9 mouse cellular contexts compared by ENCODE assay signal in the genomic region with DNA sequence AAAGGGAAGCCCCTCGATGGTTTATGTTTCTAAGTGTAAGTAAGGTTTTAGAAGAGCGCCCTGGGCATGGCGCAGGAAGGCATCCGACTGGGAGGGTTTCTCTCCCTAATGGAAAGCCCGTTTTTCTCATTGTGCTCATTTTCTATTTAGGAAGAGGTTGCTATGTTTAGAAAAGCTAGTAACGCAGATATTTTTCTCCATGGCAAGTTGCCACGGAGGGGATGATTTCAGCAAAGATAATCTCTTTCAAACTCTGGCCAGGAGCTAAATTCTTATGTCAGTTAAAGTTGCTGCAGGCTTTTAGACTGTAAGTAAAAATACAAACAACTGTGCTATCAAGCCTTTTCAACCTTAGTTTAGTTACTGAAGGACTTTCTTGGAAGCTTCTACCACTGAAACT.
DNase-seq lines count a peak whose midpoint lies in the region; ATAC-seq and TF ChIP-seq lines count a peak whose summit lies in the region.
"Had no signal": no experiment of that assay in that cellular context is flagged by ENCODE, and none has a peak within 500 bp of the region (broad histone marks: within the 10 kb centered on the region; RNA-seq: fewer than 3 reads in every experiment).

No protein-coding gene starts in this region.

- no peak for TF ChIP-seq CTCF in forebrain, postnatal 0 days (IDR thresholded peaks at IDR 0.05; ENCODE audit: low read depth)
- no peak for TF ChIP-seq CTCF in stomach, postnatal 0 days (IDR thresholded peaks at IDR 0.05; ENCODE audit: low read depth)

- ATAC-seq in forebrain, embryonic 14.5 days: no peak
- ATAC-seq in forebrain, postnatal 0 days: no peak
- ATAC-seq in stomach, postnatal 0 days (ENCODE audit: low FRiP score, low TSS enrichment): no peak
- ATAC-seq in inflammation-experienced regulatory T-cells, adult 6 months: no peak
- no peak for ATAC-seq in erythroid progenitor cell, adult 5-6 weeks (replicated peaks; ENCODE audit: low FRiP score, poor library complexity, severe bottlenecking)

- no peaks in the 10 kb centered on the region for H3K9me3 ChIP-seq in forebrain, embryonic 14.5 days (replicated peaks; ENCODE audit: control insufficient read depth, low read length)
- H3K9me3 ChIP-seq in forebrain, postnatal 0 days (ENCODE audit: low read length): no peaks in the 10 kb centered on the region
- no peaks in the 10 kb centered on the region for H3K9me3 ChIP-seq in stomach, postnatal 0 days (ENCODE audit: control insufficient read depth, low read length)
- H3K9me3 ChIP-seq: forebrain, embryonic 13.5 days had no signal

- WGBS in forebrain, embryonic 14.5 days: 40% methylated on average over 7 of the region's 7 CpGs
- WGBS in forebrain, postnatal 0 days: 37% methylated on average over 7 of the region's 7 CpGs
- 23% methylated on average over 7 of the region's 7 CpGs for WGBS in stomach, postnatal 0 days

- H3K27me3 ChIP-seq in forebrain, embryonic 14.5 days (replicated peaks; ENCODE audit: control insufficient read depth, insufficient read depth, low read length): no peaks in the 10 kb centered on the region
- H3K27me3 ChIP-seq in forebrain, postnatal 0 days (ENCODE audit: insufficient read depth, low read length): no peaks in the 10 kb centered on the region; the same call in 1 of the 2 replicates
- H3K27me3 ChIP-seq in stomach, postnatal 0 days (ENCODE audit: control insufficient read depth, insufficient read depth, low read length): no peaks in the 10 kb centered on the region

- no peak overlapping the region for H3K4me3 ChIP-seq in forebrain, embryonic 14.5 days (ENCODE audit: low read depth, low read length)
- H3K4me3 ChIP-seq in forebrain, postnatal 0 days (ENCODE audit: low read depth, low read length): no peak overlapping the region
- no peak overlapping the region for H3K4me3 ChIP-seq in stomach, postnatal 0 days (ENCODE audit: low read depth, low read length)
- H3K4me3 ChIP-seq: forebrain, embryonic 13.5 days had no signal

- no peak overlapping the region for H3K4me2 ChIP-seq in forebrain, embryonic 14.5 days (ENCODE audit: low read length)
- no peak overlapping the region for H3K4me2 ChIP-seq in forebrain, postnatal 0 days (ENCODE audit: low read depth)
- H3K4me2 ChIP-seq in stomach, postnatal 0 days (replicated peaks; ENCODE audit: low read depth): peak overlapping the region; percentile 34; the same call in 1 of the 2 replicates
- H3K4me2 ChIP-seq: forebrain, embryonic 13.5 days had no signal

- TF ChIP-seq EP300 in stomach, postnatal 0 days (optimal IDR thresholded peaks at IDR 0.05): no peak

- H3K9ac ChIP-seq in forebrain, embryonic 14.5 days (ENCODE audit: low read length): no peak overlapping the region
- no peak overlapping the region for H3K9ac ChIP-seq in forebrain, postnatal 0 days
- no peak overlapping the region for H3K9ac ChIP-seq in stomach, postnatal 0 days (ENCODE audit: low read length)
- H3K9ac ChIP-seq: forebrain, embryonic 13.5 days had no signal

- H3K27ac ChIP-seq in forebrain, embryonic 14.5 days (ENCODE audit: low read depth, low read length): no peak overlapping the region
- H3K27ac ChIP-seq in forebrain, postnatal 0 days (ENCODE audit: low read depth, low read length): no peak overlapping the region
- peak overlapping the region; percentile 92 for H3K27ac ChIP-seq in stomach, postnatal 0 days (replicated peaks)
- H3K27ac ChIP-seq: forebrain, embryonic 13.5 days had no signal

- H3K36me3 ChIP-seq in forebrain, embryonic 14.5 days (ENCODE audit: control insufficient read depth, insufficient read depth, low read length): peaks cover under 1% of the 10 kb centered on the region; the same call in 1 of the 2 replicates
- H3K36me3 ChIP-seq in forebrain, postnatal 0 days (ENCODE audit: insufficient read depth): peaks cover 5% of the 10 kb centered on the region
- H3K36me3 ChIP-seq in stomach, postnatal 0 days (ENCODE audit: control insufficient read depth, insufficient read depth, low read length): peaks cover 12% of the 10 kb centered on the region

- DNase-seq in forebrain, embryonic 14.5 days (ENCODE audit: low spot score): peak; percentile 22
- DNase-seq in forebrain, postnatal 0 days: no peak
- peak; percentile 58 for DNase-seq in urinary bladder, postnatal 14 days (ENCODE audit: low spot score)
- no peak for DNase-seq in urinary bladder, postnatal 25 days (ENCODE audit: low spot score)
- DNase-seq in kidney, postnatal 10 days: peak; percentile 43
- DNase-seq in stomach, postnatal 0 days (ENCODE audit: low spot score): no peak

- H3K4me1 ChIP-seq in forebrain, embryonic 14.5 days (ENCODE audit: control insufficient read depth, insufficient read depth, low read length): peaks cover 31% of the 10 kb centered on the region
- H3K4me1 ChIP-seq in forebrain, postnatal 0 days (ENCODE audit: insufficient read depth): no peaks in the 10 kb centered on the region
- H3K4me1 ChIP-seq in stomach, postnatal 0 days (replicated peaks; ENCODE audit: control insufficient read depth, insufficient read depth): peaks cover 20% of the 10 kb centered on the region

Comparison
In these comparisons a context has a peak if more than half of its experiments do, and no peak if none do; other contexts are left out.
1. DNase-seq: peak in forebrain, embryonic 14.5 days (single experiment), urinary bladder, postnatal 14 days (single experiment) and kidney, postnatal 10 days (single experiment); none in forebrain, postnatal 0 days (single experiment), urinary bladder, postnatal 25 days (single experiment) and stomach, postnatal 0 days (single experiment).